Mouse (Mus musculus): ENCODE measurements around the gene Rabepk. TPM values are rescaled to one million over a fixed set of nuclear protein-coding genes. Genes with fewer than 3 reads are reported as not detected.

Gene Rabepk
- 12.5 to 20.2 TPM (median 15.5 TPM) in 4 replicates for total RNA-seq (2023)

DNA sequence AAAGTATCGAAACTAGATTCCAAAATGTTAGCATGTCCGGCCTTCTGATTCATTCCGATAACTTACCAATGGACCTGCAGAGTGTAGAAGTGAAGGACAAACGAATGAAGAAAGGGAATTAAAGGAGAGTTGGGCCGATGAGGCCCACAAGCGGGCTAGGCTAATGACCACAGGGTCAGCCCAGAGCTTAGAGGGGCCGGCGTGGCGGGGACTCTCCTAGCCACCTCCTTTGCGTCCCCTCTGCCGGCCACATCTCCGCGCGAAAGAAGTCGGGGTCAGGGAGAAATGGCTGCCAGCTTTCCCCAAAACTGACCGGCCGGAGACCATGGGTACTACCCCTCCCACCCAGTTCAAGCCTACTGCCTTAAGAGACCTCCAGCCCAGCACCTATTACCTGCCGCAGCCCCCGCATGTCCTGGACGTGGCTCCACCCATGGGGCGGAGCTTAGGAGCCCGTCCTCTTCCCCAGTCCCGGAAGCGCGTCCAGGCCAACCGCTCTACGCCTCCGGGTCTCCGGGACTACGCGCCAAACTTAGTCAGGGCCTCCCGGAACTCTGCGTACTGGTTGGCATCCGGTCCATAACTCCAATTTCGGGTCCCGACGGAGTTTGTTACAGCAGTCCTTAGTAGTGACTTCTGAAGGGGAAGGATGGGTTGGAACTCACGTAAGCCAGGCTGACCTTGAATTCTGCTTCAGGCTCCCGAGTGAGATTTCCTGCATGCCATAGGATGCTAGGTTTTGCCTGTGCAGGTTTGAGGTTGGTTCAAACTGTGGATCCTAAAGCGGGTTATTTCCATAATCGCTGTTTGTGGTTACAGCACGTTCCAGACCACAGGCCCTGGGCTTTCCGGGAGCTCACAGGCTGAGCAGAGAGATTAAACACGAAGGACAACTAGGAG is at the start of gene Rabepk:
Rabepk (minus strand) TSS at position 556 of the 900 bp plus-strand sequence.

DNA sequence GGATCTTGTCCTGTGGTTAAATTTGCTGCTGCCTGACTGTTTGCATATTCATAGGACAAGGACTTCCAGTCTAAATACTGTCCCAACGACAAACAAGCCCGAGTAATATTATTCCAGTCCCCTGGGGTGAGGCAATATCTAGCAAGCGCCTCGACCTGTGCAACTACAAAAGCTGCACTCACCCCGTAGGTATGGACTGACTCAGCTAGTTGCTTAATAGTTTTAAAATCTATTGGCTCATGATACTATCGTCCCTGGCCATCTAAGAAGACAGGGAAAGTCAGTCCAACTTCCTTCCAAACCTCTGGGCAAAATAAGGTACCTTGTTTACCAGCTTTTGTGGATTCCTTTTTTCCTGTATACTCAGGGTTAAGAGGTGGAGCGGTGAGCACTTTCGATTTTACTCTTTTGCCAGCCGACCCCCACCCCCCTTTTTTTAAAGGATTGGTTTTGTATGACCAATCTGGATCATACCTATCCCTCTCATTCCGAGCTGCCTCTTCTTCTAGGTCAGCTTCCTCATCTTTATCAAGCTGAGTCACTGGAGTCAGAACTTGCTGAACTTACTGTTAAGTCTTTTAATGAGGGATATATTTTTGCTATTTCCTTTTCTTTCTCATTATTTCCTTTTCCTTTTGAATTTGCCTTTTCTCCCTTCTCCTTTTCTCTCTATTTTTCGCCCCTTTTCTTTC is 33.2 kb upstream of the Rabepk start, which contains the start of gene Gm34653:
Gm34653 (plus strand) TSS at position 242 of the 692 bp plus-strand sequence.

GRCm38 (mm10) chr2:34825827-34826459 is 26.2 kb upstream of the Rabepk start, which contains the start of gene Fbxw2:
Gene Fbxw2, minus strand, starts transcription at chr2:34826311.

DNA sequence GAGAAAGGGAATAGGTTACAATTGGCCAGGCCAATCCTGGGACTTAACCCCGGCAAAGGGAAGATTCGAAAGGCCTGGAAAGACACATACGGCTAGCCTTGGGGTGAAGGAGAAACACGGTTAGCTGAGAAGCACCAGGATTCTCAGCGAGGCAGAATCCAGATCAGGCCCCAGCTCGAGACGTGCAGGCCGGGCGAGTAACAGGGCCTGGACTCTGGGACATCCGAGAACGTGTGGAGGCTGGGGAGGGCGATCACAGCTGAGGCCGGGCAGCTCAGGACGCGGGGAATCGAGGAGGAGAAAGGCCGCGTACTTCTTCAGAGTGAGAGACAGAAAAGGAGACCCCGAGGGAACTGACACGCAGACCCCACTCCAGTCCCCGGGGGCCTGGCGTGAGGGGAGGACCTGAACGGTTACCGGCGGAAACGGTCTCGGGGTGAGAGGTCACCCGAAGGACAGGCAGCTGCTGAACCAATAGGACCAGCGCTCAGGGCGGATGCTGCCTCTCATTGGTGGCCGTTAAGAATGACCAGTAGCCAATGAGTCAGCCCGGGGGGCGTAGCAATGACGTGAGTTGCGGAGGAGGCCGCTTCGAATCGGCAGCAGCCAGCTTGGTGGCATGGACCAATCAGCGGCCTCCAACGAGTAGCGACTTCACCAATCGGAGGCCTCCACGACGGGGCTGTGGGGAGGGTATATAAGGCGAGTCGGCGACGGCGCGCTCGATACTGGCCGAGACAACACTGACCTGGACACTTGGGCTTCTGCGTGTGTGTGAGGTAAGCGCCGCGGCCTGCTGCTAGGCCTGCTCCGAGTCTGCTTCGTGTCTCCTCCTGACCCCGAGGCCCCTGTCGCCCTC is 28.1 kb downstream of the Rabepk start, which contains the start of gene Hspa5:
Hspa5 (plus strand) TSS at position 603 of the 859 bp plus-strand sequence.

GRCm38 (mm10) chr2:34754551-34755358 is 45.0 kb downstream of the Rabepk start, which contains the start of gene Gapvd1:
Gene Gapvd1, minus strand, starts transcription at chr2:34755232.

Other genes starting within 250 kb of the Rabepk start
- gene Gapvd1, start 44.7 kb downstream of the Rabepk start, total RNA-seq (2023): 108 to 112 TPM (median 111 TPM) in 4 replicates
- 798 to 869 TPM (median 851 TPM) in 4 replicates for gene Hspa5, start 27.9 kb downstream of the Rabepk start, total RNA-seq (2023)
- 94.0 to 107 TPM (median 98.2 TPM) in 4 replicates for gene Fbxw2, start 26.4 kb upstream of the Rabepk start, total RNA-seq (2023)
- not detected in 4 replicates for gene Gm34653, start 33.1 kb upstream of the Rabepk start, total RNA-seq (2023)
- not detected in 4 replicates for gene Cutal, start 74.5 kb upstream of the Rabepk start, total RNA-seq (2023)
- gene Psmd5, start 75.1 kb upstream of the Rabepk start, total RNA-seq (2023): 24.6 to 32.8 TPM (median 28.1 TPM) in 4 replicates
- gene Phf19, start 114.1 kb upstream of the Rabepk start, total RNA-seq (2023): 8.3 to 20.1 TPM (median 17.3 TPM) in 4 replicates
- 69.2 to 81.1 TPM (median 72.1 TPM) in 4 replicates for gene Traf1, start 161.9 kb upstream of the Rabepk start, total RNA-seq (2023)